Mouse (Mus musculus): Measurements from ENCODE around the gene Odf3l1. TPM values are rescaled to one million over a fixed set of nuclear protein-coding genes. Genes with fewer than 3 reads are reported as not detected.

Odf3l1 gene
- polyA plus RNA-seq, 1 experiment from 2014 or later: 1.1 TPM

DNA sequence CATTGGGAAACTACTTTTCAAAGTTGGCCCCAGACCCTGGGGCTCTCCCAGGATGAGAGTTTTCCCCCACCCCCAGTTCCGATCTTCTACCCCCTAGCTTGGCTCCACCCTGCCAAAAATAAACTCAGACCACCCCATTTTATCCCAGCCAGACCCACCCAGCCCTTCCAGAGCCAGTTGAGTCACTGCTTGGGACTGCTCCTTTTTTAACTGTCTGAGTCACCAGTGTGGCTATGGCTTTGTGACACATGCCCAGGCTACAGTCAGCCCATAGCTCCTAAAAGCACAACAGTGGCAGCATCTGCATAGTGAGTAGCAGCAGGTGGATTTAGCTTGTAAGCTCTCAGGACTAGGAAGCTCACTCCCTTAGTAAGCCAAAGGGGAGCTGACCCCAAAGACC lies 8.6 kb upstream of the Odf3l1 start:
- no peak overlapping the region for H3K9ac ChIP-seq (ENCODE audit: low read length)
- no peak overlapping the region for H3K4me3 ChIP-seq (ENCODE audit: low read length)
- no peaks in the 10 kb centered on the region for H3K9me3 ChIP-seq (ENCODE audit: control insufficient read depth, low read length)
- WGBS: 72% methylated on average over 1 of the region's 1 CpGs
- no peak for ATAC-seq (ENCODE audit: low read depth)
- H3K4me1 ChIP-seq (replicated peaks; ENCODE audit: control insufficient read depth, insufficient read depth, low read length): peaks cover 29% of the 10 kb centered on the region
- H3K36me3 ChIP-seq (ENCODE audit: control insufficient read depth, insufficient read depth, low read length): no peaks in the 10 kb centered on the region
- H3K27me3 ChIP-seq (ENCODE audit: control insufficient read depth, insufficient read depth, low read depth, low read length): no peaks in the 10 kb centered on the region
- H3K4me2 ChIP-seq (ENCODE audit: low read depth, low read length): no peak overlapping the region
- 0 out of 2 replicates have a peak overlapping the region, but pooled peaks have one; percentile 10 for H3K27ac ChIP-seq (ENCODE audit: low read length)

DNA sequence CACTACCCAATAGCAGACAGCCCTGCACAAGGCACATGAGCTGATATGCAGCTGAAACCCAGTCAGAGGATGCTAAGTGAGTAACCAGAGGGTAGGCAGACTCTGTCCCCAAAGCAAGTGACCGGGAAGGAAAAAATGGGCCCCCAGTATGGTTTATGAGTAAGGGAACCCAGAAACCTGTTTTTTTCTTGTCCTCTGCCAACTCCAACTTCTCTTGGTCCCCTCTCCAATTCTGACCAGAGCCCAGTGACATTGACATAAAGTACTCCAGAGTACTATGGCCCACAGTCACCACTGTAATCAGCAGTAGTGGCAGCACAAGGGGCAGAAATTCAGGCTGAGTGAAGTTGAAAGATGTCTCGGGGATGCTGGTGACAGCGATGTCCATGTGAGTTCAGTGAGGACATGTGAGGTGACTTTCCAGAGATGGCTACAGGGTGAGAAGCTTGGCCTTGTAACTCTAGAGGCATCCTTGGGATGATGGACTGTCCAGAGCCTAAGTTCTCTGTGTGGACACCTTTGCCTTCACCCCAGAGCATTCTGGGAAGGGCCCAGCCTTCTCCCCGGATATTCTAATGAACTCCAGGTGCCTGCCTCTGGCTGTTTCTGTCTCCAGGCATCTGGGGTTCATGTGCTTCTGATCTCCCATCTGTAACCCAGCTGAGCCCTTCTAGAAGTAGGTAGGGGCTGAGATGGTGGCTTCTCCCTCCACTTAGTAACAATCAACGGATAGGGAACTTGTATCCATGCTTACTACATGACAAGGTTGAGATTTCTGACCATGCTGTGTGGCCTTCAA lies 7.8 kb upstream of the Odf3l1 start:
- Histone ChIP-seq H3K4me3 (ENCODE audit: low read length) (no peak overlapping the region), H3K4me1 (replicated peaks; ENCODE audit: control insufficient read depth, insufficient read depth, low read length) (peaks cover 37% of the 10 kb centered on the region), H3K9ac (ENCODE audit: low read length) (no peak overlapping the region), H3K36me3 (ENCODE audit: control insufficient read depth, insufficient read depth, low read length) (no peaks in the 10 kb centered on the region), H3K27ac (ENCODE audit: low read length) (no peak overlapping the region), H3K9me3 (ENCODE audit: control insufficient read depth, low read length) (no peaks in the 10 kb centered on the region), H3K4me2 (ENCODE audit: low read depth, low read length) (no peak overlapping the region), H3K27me3 (ENCODE audit: control insufficient read depth, insufficient read depth, low read depth, low read length) (no peaks in the 10 kb centered on the region)
- WGBS: 74% methylated on average over 5 of the region's 5 CpGs
- ATAC-seq (ENCODE audit: low read depth): no peak

DNA sequence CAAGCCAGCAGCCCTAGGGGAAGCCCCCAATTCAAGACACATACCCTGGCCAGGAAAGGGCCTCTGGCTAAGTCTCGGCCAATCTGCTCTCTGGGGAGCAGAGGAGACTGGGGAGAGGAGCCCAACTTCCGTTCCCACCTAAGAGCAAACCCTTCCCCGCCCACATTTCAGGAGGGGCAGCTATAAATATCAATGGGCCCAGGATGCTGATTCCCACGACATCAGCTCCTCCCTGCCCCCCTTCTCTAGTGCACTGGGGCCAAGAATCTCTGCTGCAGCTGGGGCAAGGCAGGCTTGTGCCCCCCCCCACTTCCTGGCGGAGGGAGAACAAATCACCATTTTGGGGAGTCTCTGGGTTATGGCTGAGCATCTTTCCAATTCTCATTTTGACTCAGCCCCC lies 6.7 kb upstream of the Odf3l1 start:
- peak; percentile 34 for ATAC-seq (ENCODE audit: low read depth)
- Histone ChIP-seq H3K9me3 (ENCODE audit: control insufficient read depth, low read length) (no peaks in the 10 kb centered on the region), H3K27ac (ENCODE audit: low read length) (0 out of 2 replicates have a peak overlapping the region, but pooled peaks have one; percentile 3), H3K9ac (ENCODE audit: low read length) (peak overlapping the region; percentile 22; the same call in 1 of the 2 replicates), H3K36me3 (ENCODE audit: control insufficient read depth, insufficient read depth, low read length) (no peaks in the 10 kb centered on the region), H3K4me1 (replicated peaks; ENCODE audit: control insufficient read depth, insufficient read depth, low read length) (peaks cover 39% of the 10 kb centered on the region), H3K27me3 (ENCODE audit: control insufficient read depth, insufficient read depth, low read depth, low read length) (no peaks in the 10 kb centered on the region), H3K4me3 (ENCODE audit: low read length) (no peak overlapping the region), H3K4me2 (ENCODE audit: low read depth, low read length) (no peak overlapping the region)
- WGBS: 40% methylated on average over 5 of the region's 5 CpGs

DNA sequence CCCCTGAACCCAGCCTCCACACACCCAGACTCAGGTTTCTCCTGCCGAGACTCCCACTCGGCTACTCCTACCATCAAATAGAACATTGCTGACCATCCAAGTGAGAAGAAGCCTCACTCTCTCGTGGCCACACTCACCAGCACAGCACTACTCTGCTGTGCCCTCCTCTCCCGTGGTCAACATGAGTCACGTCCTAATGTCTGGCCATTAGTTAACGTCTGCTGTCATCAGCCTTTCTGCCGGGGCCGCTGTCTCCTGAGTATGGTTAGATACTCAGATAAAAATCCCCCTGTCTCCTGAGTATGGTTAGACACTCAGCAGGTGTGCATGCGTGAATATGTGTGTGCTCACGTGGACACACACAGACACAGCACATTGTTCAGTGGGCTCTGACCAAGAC lies 6.3 kb upstream of the Odf3l1 start:
- 0 out of 2 replicates have a peak overlapping the region, but pooled peaks have one; percentile 3 for H3K27ac ChIP-seq (ENCODE audit: low read length)
- 0 out of 2 replicates have a peak overlapping the region, but pooled peaks have one; percentile 22 for H3K9ac ChIP-seq (ENCODE audit: low read length)
- no peaks in the 10 kb centered on the region for H3K36me3 ChIP-seq (ENCODE audit: control insufficient read depth, insufficient read depth, low read length)
- no peak for ATAC-seq (ENCODE audit: low read depth)
- no peak overlapping the region for H3K4me3 ChIP-seq (ENCODE audit: low read length)
- H3K4me2 ChIP-seq (ENCODE audit: low read depth, low read length): no peak overlapping the region
- H3K9me3 ChIP-seq (ENCODE audit: control insufficient read depth, low read length): no peaks in the 10 kb centered on the region
- H3K4me1 ChIP-seq (replicated peaks; ENCODE audit: control insufficient read depth, insufficient read depth, low read length): peaks cover 43% of the 10 kb centered on the region
- WGBS: 48% methylated on average over 10 of the region's 10 CpGs
- no peaks in the 10 kb centered on the region for H3K27me3 ChIP-seq (ENCODE audit: control insufficient read depth, insufficient read depth, low read depth, low read length)

DNA sequence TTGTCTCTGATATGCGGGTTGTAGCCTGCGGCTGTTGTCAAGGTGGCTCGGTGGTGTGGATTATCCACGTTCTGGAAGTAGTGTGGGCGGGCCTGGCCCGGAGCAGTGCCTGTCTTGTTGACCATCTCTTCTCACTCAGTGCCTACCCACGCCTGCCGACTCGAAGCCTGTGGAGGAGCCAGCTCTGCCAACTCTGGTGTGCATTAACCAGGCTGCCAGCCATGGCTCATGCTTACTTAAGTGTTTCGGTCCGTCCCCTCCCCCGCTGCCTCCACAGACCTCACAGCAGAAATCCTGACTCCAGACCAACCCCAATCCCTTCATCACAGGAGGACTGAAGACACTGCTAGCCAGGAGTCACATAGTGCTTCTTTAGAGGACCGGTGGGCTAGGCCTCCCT lies 5.1 kb upstream of the Odf3l1 start:
- Histone ChIP-seq H3K4me1 (replicated peaks; ENCODE audit: control insufficient read depth, insufficient read depth, low read length) (peaks cover 49% of the 10 kb centered on the region), H3K27ac (ENCODE audit: low read length) (no peak overlapping the region), H3K4me3 (ENCODE audit: low read length) (no peak overlapping the region), H3K9ac (ENCODE audit: low read length) (no peak overlapping the region), H3K36me3 (ENCODE audit: control insufficient read depth, insufficient read depth, low read length) (no peaks in the 10 kb centered on the region), H3K27me3 (ENCODE audit: control insufficient read depth, insufficient read depth, low read depth, low read length) (no peaks in the 10 kb centered on the region), H3K9me3 (ENCODE audit: control insufficient read depth, low read length) (no peaks in the 10 kb centered on the region), H3K4me2 (ENCODE audit: low read depth, low read length) (no peak overlapping the region)
- no peak for ATAC-seq (ENCODE audit: low read depth)
- WGBS: 64% methylated on average over 13 of the region's 13 CpGs

DNA sequence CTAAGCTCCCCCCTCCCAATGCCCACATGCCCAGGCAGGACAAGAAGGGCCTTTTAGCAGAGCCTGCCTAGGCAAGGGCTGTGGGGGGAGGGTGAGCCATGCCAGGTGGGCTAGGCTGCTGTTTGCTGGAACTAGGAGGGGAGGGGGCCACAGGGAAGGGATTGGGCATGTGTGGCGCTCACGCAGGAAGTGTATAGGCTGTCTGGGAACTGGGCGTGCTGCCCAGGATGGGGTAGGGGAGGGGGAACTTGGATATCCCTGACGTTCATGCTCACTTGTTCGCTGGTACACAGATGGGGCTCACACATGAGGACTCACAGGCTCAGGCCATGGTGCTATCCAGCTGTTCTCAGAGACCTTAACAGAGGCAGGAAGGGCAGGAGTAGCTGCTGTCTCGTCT lies 3.8 kb upstream of the Odf3l1 start:
- WGBS: 15% methylated on average over 6 of the region's 6 CpGs

DNA sequence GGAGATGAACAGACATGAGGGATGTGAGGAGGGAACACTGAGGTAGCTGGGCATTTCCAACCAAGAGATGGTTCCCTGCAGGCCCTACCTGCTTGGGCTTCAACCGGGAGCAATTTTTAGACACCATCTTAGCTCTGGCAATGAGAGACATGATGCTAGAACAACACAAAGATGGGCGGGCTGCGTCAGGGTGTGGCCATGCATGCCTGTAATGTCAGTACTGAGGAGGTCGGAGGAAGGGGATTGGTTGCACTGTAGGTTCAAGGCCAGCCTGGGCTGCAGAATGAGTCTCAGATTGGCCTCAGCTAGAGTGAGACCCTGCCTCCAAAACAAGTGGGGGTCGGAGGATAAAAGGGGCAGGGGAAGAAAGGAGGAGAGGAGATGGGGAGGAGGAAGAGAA lies 2.0 kb upstream of the Odf3l1 start:
- peaks cover 58% of the 10 kb centered on the region for H3K4me1 ChIP-seq (replicated peaks; ENCODE audit: control insufficient read depth, insufficient read depth, low read length)
- H3K27ac ChIP-seq (ENCODE audit: low read length): no peak overlapping the region; the same call in 1 of the 2 replicates
- no peaks in the 10 kb centered on the region for H3K9me3 ChIP-seq (ENCODE audit: control insufficient read depth, low read length)
- H3K9ac ChIP-seq (ENCODE audit: low read length): peak overlapping the region; percentile 76
- peak overlapping the region; percentile 58 for H3K4me3 ChIP-seq (ENCODE audit: low read length)
- no peak for ATAC-seq (ENCODE audit: low read depth)
- peak overlapping the region; percentile 71 for H3K4me2 ChIP-seq (ENCODE audit: low read depth, low read length)
- no peaks in the 10 kb centered on the region for H3K36me3 ChIP-seq (ENCODE audit: control insufficient read depth, insufficient read depth, low read length)
- H3K27me3 ChIP-seq (ENCODE audit: control insufficient read depth, insufficient read depth, low read depth, low read length): no peaks in the 10 kb centered on the region
- 71% methylated on average over 5 of the region's 5 CpGs for WGBS

More for the DNA sequence above, 3.8 kb upstream of the Odf3l1 start:
- Histone ChIP-seq H3K9ac (ENCODE audit: low read length) (peak overlapping the region; percentile 51), H3K27me3 (ENCODE audit: control insufficient read depth, insufficient read depth, low read depth, low read length) (no peaks in the 10 kb centered on the region), H3K9me3 (ENCODE audit: control insufficient read depth, low read length) (no peaks in the 10 kb centered on the region), H3K36me3 (ENCODE audit: control insufficient read depth, insufficient read depth, low read length) (no peaks in the 10 kb centered on the region), H3K4me1 (replicated peaks; ENCODE audit: control insufficient read depth, insufficient read depth, low read length) (peaks cover 60% of the 10 kb centered on the region), H3K4me2 (ENCODE audit: low read depth, low read length) (peak overlapping the region; percentile 71), H3K4me3 (ENCODE audit: low read length) (peak overlapping the region; percentile 58; the same call in 1 of the 2 replicates), H3K27ac (ENCODE audit: low read length) (peak overlapping the region; percentile 82)
- peak; percentile 86 for ATAC-seq (ENCODE audit: low read depth)

DNA sequence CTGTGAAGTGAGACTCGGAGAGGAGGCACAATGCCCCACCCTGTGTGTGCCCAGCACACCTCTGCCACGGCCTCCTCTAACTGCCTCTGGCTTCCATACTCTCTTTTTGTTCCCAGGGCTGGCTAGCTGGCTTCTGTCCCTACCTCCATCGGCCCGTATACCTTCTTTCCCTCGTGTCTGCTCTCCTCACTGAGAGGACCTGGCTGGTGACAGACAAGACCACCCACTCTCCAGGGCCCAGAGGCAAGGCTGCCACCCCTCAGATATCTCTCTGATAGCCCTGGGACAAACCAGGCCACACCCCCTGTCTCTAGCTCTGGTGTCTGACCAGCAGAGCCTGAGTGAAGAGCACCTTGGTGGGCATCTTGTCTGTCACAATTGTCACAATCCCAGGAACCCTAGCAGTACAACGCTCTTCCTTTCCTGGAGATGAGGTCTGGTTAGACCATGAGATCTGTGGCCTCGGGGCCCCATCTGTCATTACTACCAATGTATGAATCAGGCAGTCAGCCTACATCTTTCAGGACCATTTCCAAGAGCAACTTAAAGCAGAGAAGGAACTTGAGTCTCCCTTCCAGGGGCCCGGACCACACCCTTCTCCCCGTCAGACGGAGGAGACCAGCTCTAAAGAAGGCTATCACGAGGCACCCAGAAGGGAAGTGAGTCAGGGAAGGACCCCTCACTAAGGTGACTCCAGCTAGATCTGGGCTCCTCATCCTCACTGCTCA lies 1.4 kb upstream of the Odf3l1 start:
- Histone ChIP-seq H3K4me3 (ENCODE audit: low read length) (peak overlapping the region; percentile 58), H3K9ac (ENCODE audit: low read length) (peak overlapping the region; percentile 76), H3K27me3 (ENCODE audit: control insufficient read depth, insufficient read depth, low read depth, low read length) (no peaks in the 10 kb centered on the region), H3K9me3 (ENCODE audit: control insufficient read depth, low read length) (no peaks in the 10 kb centered on the region), H3K4me1 (replicated peaks; ENCODE audit: control insufficient read depth, insufficient read depth, low read length) (peaks cover 55% of the 10 kb centered on the region), H3K36me3 (ENCODE audit: control insufficient read depth, insufficient read depth, low read length) (no peaks in the 10 kb centered on the region), H3K4me2 (ENCODE audit: low read depth, low read length) (peak overlapping the region; percentile 71), H3K27ac (ENCODE audit: low read length) (peak overlapping the region; percentile 34; the same call in 1 of the 2 replicates)
- no peak for ATAC-seq (ENCODE audit: low read depth)
- 53% methylated on average over 11 of the region's 11 CpGs for WGBS

DNA sequence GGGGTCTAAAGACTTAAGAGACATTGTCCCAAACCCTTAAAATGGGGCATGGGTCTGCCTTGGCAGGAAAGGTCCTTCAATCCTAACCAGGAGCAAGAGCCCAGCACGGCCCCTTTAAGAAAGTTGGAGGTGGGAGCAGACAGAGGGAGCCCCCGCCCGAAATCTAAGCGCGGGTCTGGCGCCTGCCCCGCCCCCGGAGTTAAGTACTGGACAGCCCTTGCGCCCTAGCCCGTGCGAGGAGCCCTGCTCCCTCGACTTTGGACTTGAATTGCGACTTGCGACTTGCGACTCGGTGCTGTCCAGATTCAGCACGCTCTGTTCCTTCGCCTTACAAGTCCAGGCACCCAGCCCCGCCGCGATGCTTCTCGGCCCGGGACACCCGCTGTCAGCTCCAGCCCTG lies 353 bp upstream of the Odf3l1 start, which contains the start of gene Cspg4:
Gene Cspg4 (plus strand): TSS at position 202 of the 400 bp plus-strand sequence.
- Histone ChIP-seq H3K4me2 (ENCODE audit: low read depth, low read length) (peak within 1 kb of the TSS; percentile 71), H3K36me3 (ENCODE audit: control insufficient read depth, insufficient read depth, low read length) (no peaks in the 10 kb centered on the region), H3K9ac (ENCODE audit: low read length) (peak within 1 kb of the TSS; percentile 76), H3K9me3 (ENCODE audit: control insufficient read depth, low read length) (no peaks in the 10 kb centered on the region), H3K27me3 (ENCODE audit: control insufficient read depth, insufficient read depth, low read depth, low read length) (no peaks in the 10 kb centered on the region), H3K4me3 (ENCODE audit: low read length) (peak within 1 kb of the TSS; percentile 58), H3K4me1 (replicated peaks; ENCODE audit: control insufficient read depth, insufficient read depth, low read length) (peaks cover 62% of the 10 kb centered on the region), H3K27ac (ENCODE audit: low read length) (peak within 1 kb of the TSS; percentile 69)
- under 1% methylated on average over 24 of the region's 24 CpGs for WGBS
- ATAC-seq (ENCODE audit: low read depth): peak; percentile 77

Data from lung, embryonic 16.5 days (tissue).